Mouse (Mus musculus) cerebellum, adult 9-10 months (tissue): ENCODE measurements at regions not wholly inside any gene's neighbourhood (a gene's known extent, or its start where the extent isn't known, plus 50 kb on each side); places are given as distances from the start of the nearest gene placed in this dataset.

Experiments
- DNase-seq: peaks from one replicate; pipeline ENCODE4 v3.0.0; 2022

GRCm38 (mm10) chr11:22693376-22693775 is 167.4 kb downstream of the B3gnt2 start:
- DNase-seq: no peak

DNA sequence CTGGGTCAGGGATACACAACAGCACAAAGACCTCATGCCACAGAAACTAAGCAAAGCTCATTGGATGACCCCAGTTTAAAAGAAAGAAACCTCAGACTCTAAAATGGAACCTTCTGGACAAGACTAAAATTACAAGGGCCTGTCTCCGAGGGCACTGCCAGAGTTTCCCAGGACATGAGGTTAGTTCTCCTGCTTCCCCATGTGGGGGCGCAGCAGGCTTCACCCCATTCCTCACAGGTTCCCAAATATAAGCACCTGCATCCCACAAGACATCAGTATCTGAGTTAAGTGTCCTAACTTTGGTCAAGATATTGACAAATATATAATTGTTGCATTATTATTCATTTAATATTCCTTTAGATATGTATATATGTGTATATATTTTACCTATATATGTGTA is 166.8 kb downstream of the B3gnt2 start:
- DNase-seq: no peak

GRCm38 (mm10) chr11:22694829-22695228 is 165.9 kb downstream of the B3gnt2 start:
- DNase-seq: no peak

GRCm38 (mm10) chr11:22695237-22695636 is 165.5 kb downstream of the B3gnt2 start:
- no peak for DNase-seq

DNA sequence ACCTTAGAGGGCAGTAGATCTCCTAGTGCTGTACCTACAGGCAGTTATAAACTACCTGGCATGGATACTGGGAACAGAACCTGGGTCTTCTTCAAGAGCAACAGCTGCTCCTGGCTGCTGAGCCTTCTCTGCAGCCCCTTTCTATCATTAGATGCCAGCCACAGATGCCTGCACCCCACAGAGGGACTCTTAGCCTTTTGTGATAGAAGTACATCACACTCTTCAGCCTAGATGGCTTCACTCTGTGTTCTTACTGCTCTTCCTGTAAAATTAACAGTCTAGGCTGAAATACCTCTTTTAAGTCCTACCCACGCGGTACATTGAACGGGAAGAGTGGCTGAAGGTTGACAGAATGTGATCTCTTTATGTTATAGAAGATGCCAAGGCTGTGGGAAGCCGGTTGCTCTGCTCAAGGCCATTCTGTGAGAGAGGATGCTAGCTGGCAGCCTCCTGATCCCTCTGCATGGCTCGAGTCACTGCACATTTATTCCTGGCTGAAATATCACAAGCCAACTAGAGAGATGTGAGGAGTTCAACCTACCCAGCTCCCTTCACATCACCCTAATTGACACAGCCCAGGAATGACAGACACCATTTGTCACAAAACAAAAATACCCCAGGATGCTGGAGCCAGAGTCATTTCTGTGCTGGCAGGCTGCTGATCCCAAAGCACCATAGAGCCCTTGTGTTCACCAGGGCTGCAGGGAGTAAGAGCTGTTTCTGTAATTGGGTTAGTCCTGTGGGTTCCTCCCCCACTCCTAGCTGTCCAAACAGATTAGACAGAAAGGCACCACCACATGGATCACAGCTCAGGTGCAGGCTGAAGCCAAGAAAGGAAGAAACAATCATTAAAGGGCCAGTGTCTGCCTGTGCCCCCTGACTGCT is 162.5 kb downstream of the B3gnt2 start:
- DNase-seq: peak; percentile 91

DNA sequence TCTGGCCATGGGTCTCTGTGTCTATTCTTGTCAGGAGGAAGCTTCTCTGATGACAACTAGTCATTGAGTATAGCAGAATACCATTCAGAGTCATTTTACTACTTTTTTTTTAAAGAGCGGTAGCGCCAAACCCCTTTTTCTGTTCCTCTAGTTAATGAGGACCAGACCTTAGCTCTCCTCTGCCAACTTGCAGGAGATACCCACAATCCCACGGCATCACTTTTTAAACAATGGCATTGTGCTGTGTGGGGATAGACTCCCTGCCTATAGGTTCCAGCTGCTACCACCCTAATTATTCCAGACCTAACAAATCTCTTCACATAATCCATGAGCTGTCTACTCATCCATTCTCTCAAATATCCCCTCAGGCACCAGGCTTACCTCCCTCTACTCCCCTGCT is 154.7 kb downstream of the B3gnt2 start:
- DNase-seq: no peak
